Mouse (Mus musculus): Measurements from ENCODE around the gene Wdr63.
"Not testable (repeated sequence)": the region's sequence is repeated elsewhere in the genome, so short reads cannot be mapped to it uniquely, and the experiment has no call there.

Wdr63 gene

GRCm38 (mm10) chr3:146013490-146013889 is 94.4 kb downstream of the Wdr63 start:
- no peak for DNase-seq (ENCODE audit: low read depth, low spot score)

GRCm38 (mm10) chr3:146011544-146012218 is 96.2 kb downstream of the Wdr63 start:
- no peak for DNase-seq (ENCODE audit: low read depth, low spot score)

DNA sequence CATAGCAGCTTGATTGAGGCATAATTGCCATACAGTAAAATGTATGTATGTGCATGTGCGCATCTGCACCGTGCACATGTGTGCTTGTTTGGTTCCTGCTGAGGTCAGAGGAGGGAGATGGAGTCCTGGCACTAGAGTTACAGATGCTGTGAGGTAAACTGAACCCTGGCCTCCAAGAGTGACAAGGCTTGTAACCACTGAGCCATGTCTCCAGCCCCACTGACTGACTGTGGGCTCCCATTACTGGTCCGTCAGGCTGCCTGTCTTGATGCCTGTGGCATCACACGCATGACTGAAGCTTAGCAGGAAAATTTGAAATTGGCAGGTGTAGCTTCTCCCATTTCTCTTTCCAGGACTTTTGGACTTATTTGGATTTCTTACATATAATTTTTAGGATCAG is 97.2 kb downstream of the Wdr63 start:
- DNase-seq (ENCODE audit: low read depth, low spot score): no peak

DNA sequence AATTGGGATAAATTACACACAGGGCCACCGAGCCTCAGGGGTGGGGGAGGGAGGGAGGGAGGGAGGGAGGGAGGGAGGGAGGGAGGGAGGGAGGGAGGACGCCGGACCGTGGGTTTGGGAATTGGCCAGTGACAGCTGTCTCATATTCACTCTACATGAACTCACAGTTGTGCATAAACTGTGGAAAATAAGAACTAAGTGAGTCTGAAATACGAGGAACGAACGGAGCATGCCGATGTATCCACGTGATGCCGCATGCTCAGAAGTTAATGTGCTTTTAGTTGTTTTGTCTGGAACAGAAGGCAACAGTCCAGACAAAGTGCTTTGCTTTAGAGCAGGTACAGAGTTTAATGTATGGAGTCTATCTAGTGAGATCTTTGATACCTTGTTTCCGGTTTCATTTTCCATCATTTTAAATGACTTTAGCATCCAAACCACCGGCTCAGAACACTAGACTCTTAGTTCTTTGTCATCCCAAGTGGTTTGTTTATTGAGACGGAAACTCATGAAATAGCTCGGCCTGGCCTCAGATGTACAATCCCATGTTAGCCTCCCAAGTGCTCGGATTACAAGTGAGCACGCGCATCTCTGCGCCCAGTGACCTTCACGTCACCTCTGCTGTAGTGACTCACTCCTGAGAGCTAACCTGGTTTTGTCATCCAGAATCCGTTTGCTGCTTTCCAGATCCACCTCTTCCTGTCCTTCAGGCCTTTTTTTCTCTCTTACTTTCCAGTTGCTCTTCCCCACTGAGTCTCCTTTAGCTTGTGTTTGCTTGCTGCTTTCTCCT is 97.9 kb downstream of the Wdr63 start:
- DNase-seq (ENCODE audit: low read depth, low spot score): no peak

DNA sequence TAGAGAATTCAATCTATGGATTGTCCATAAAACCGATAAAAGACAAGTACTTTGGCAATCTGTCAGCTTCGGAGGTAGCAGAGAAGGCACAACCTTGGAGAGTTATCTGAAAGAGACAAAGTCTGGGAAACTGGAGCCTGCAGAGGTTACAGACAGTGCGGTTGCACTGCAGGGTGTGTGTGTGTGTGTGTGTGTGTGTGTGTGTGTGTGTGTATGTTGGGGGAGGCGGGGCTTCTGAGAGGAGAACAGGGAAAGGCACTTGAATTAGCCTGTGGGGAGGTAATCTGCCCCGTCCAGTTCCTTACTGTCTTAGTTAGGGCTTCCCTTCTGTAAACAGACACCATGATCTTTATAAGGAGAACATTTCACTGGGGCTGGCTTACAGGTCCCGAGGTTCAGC is 100.1 kb downstream of the Wdr63 start:
- no peak for DNase-seq (ENCODE audit: low read depth, low spot score)

GRCm38 (mm10) chr3:146004347-146005051 is 103.4 kb downstream of the Wdr63 start:
- DNase-seq (ENCODE audit: low read depth, low spot score): no peak

DNA sequence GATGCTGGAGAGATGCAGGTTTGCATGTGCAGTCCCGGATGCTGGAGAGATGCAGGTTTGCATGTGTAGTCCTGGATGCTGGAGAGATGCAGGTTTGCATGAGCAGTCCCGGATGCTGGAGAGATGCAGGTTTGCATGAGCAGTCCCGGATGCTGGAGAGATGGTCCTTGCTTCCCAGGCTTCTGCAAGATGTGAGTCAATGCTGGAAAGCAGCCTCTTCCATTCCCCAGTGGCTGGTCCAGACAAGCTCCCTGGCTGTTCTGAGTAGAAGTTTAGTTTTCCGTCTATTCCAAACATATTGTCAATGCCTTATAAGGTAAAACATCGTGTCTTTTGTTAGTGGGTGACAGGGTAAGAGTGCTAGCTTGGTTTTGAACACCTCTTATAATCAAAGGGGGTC is 111.4 kb downstream of the Wdr63 start:
- not testable (repeated sequence) for DNase-seq (ENCODE audit: low read depth, low spot score)

GRCm38 (mm10) chr3:145995489-145995888 is 112.4 kb downstream of the Wdr63 start:
- no peak for DNase-seq (ENCODE audit: low read depth, low spot score)

DNA sequence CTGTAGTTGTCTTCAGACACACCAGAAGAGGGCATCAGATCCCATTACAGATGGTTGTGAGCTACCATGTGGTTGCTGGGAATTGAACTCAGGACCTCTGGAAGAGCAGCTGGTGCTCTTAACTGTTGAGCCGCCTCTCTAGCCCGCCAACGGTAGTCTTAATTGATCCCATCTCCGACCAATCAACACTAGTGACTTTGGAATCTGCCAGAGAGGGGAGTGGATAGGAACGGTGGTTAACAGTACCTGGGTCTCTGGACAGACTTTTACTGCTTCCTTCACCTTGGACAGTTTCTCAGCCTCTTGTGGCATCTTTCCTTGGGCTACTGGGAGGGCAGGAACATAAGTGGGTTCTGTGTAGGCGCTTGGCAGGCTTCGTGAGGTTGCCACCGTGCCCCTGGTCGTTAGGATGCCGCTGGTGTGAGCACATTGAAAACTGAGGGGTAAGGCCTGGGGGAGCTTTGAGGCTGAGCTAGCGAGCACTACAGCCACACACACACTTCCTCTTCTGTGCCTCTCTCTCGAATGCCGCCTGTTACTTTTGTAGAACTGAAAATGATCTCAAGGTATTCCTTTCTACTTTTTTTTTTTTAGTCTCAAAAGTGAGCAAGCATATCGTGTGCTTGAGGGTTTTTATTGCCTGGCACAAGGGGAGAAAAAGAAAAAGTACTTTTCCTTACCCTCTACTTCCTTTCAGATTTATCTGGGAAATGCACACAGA is 114.3 kb downstream of the Wdr63 start:
- peak; percentile 55 for DNase-seq (ENCODE audit: low read depth, low spot score)

DNA sequence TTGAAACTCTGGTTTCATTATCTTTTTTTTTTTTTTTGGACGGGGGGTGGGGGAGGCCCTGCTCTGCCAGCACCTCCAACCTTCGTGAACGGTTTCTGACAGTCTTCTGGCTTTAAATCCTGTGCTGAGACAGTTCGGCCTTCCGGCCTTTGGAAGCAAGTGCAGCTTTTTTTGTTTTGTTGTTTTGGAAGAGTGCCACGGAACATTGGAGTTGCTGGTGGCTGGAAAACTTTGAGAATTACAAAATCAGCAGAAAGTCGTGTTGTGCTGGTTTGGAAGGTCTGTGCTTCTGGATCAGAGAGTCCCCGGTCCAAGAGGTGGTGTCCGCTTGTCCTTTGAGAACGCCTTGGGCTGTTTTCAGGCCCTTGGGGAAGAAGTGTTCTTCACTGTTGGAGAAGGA is 115.1 kb downstream of the Wdr63 start:
- no peak for DNase-seq (ENCODE audit: low read depth, low spot score)

DNA sequence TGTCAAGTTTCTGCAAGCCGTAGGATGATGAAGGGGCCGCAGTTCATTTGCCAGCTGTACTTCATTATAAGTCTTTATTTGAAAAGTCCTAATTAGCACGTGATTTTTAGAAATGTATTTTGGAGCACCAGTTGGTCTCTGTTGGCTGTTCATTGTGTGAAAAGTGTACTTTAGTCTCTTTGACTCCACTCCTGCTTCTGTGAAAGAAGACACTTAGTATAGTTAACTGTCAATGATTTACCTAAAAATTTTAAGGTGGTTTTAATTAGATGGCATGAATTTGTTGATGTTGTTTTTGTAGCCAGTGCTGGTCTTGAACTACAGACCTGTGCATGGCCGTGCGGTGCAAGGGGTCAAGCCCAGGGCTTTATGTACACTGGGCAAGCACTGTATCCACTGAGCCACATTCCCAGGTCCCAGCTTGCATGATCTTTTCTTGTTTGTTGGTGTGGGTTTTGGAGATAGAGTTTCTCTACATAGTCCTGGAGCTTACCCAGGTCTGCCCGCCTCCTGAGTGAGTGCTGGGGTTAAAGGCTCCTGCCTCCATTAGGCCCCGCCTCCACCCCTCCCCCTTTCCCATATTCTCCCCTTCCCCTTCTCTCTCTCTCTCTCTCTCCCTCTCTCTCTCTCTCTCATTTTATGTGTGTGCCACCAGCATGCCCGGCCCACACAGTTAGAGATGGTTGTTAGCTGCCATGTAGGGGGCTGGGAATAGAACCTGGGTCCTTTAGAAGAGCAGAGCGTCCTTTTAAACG is 115.8 kb downstream of the Wdr63 start:
- DNase-seq (ENCODE audit: low read depth, low spot score): no peak

GRCm38 (mm10) chr3:145991130-145991529 is 116.8 kb downstream of the Wdr63 start:
- no peak for DNase-seq (ENCODE audit: low read depth, low spot score)
